Mouse (Mus musculus) spleen, postnatal 10 days (tissue): ENCODE measurements at regions not wholly inside any gene's neighbourhood (a gene's known extent, or its start where the extent isn't known, plus 50 kb on each side); places are given as distances from the start of the nearest gene placed in this dataset.

Experiments
- DNase-seq, 2 experiments: peaks; one replicate each; pipeline ENCODE4 v3.0.0; 2021 to 2022; ENCODE audit warnings: low spot score in 2 of 2

DNA sequence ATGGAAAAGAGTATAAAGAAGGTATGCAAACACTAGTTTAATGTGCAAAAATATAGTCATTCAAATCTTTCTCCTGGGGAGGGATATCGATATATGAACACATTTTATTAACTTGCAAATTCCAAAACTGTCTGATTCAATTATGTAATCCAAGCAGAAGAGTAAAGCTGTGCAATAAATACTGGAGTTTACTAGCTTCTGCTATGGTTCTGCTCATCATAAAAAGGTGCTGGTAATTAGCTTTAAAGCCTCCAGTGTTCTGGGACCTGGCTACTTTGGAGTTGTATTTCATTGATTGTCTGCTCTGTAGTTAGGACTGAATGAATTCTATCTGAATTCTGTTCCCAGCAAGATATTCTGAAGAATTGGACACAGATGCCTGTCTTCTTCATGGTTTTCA, 602.7 kb upstream of the Akr1e1 start:
- no peak for DNase-seq

DNA sequence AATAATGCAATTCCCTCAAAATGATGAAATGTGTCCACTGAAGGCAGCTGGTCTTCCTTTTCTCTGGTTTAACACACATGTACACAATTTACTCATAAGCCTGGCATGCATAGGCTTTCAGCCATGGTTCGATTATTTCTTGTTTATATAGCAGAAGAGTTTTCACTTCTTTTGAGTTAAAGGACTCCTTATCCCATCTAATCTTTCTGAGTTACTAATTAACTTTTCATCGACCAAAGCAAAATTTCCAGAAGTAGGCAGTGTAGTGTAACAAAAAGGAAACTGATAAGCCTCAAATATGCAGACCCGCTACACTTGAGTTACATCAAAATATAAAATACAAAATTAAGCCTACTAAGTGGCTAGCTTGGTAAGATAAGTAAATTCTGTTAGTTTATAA, 620.5 kb upstream of the Akr1e1 start:
- DNase-seq, result no peak

DNA sequence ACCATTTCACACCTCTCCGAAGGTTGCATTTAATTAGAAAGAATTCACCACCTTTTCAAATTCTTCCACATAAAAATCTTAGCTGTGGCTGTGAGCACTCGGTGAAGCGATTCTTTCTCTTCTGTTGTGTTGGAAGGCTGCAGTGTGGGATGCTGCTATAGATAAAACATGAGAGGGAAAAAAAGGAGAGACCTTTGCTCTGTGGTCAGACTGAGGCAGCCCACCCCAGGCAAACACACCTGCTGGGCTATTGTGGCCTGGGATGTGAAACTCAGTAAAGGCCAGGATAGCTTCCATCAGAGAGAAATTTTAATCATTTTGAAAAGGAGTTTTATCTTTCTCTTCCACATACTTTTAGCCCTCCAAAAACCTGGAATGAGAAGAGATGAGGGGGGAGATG, 625.3 kb upstream of the Akr1e1 start:
- DNase-seq, result no peak

DNA sequence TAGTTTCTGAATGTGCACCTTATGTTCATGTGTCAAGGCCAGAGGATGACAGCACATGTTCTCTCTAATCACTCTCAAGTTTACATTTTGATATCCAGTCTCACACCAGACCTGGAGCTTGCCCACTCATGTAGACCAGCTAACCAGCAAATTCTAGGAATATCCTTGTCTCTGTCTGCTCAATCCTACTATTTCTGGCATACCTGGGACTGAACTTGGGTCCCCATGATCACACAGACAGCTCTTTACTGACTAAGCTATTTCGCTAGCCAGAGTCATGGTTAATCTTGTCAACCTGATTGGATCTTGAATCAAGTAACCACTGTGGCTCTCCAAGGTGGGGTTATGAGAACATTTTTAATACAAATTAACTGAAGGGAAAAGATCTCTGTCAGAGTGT, 625.9 kb upstream of the Klf6 start:
- no peak for DNase-seq

DNA sequence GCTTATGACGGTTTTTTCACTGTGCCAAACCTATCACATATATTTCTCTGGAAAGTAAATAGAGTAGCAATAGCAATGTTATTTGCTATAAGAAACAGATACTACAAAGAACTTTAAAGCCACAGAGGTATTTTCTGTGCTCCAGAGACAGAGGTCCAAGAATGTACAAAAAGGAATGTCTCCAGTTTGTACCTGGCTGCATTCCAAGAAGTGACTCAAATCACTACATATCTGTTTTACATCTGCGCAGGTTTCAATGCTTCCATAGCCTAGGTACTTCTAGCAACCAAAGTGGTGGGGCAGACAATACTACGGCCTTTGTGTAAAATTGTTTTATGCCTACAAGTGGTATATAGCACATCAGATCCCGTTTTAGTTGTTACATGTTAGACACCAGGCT, 620.7 kb upstream of the Klf6 start:
- no peak for DNase-seq

DNA sequence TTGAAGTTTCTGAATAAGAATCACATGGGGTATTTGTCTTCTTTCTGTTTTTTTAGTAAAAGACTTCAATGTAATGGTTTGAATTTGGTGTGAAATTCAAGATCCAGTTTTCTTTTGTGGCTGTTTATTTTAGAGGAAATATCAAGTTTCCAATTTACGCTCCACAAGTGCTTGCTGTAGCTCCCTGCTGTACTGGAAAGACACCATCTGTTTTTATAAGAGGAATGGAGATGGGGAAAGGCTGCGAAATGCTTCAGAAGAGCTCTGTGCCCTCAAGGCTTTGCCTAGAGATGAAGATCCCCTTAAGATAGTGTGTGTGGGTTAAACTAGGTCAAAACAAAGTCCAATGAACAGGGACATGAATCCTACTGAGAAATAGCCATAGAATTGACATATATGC, 618.5 kb upstream of the Klf6 start:
- DNase-seq, result no peak

DNA sequence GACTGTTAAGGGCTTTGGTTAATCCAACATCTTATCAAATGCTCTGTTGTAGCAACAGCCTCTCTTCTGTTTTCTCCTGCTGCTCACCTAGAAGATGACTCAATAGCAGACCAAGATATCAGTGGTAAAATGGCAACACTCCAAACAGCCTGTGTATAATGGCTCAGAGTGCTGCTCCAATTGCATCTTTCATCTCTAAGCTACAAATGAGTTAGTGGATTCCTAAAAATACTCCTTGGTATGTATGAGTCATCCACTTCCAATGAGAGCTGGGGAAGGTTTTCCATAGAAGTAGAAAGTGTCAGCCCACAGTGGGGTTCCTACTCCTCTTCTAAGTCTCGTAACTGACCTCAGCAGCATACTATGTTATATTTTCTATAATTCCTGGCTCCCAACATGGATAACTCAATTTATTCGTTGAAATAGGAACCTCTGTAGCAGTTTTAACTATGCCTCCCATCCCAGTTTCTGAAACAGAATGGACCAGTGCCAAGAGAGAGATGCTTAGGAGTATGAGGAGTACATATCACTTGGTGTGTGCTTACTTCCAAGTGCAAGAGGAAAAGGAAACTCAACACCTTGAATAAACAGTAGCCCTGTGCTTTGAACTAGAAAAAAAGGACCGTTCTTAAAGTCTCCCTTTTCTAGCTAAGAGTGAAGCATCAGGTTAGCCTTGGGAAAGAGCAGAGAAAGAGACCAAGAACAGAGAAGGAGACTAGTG, 612.5 kb upstream of the Klf6 start:
- DNase-seq, result no peak

DNA sequence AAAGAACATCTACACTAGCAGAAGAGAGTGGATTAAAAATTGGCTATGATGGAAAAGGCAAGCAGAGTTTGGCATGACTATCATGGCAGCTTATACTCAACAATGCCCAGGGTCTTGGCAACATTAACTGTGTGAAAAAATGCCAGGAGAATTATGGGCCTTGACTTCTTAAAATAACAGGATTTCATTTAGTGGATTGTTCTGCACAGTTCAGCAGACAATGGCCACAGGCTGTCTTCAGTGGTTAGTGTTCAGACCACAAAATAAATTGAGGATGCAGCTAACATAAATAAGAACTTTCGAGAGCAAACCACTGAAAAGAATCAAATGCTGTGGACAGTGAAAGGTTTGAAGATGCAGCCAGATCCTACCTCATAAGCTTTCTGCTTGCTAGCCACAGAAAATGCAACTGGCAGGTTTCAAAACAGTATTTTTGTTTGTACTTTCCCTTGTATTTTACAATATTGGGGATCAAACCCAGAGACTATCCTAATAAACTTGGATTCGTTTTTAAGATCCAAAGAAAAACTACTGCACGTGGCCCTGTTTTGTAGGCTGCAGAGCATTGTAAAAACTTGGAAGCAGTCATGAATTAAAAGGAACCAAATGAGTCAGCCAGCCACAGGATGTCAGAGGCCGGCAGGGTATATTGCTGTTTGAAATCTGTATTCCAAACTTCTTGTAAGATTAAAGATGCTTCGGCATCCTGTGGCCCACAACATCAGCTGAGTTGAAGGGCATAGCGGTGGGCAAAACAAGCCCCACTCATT, 603.2 kb upstream of the Klf6 start:
- no peak for DNase-seq

DNA sequence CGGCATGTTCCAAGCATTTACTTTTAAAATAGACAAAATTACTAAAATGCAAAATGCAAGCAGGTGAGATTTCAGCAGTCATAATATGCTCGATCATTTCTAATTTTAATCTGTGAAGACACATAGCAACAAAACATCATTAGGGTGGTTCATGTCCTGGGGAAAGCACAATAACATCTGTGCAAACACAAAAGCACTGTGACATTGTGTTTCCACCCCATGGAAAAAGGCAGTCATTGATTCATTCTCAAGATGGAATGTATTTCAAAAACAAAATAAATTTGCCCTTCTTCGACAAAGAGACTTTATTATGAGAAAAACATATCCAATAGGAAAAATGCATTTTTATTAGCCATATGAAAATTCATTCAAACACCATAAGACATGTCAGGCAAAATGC, 601.5 kb upstream of the Klf6 start:
- DNase-seq, result no peak

DNA sequence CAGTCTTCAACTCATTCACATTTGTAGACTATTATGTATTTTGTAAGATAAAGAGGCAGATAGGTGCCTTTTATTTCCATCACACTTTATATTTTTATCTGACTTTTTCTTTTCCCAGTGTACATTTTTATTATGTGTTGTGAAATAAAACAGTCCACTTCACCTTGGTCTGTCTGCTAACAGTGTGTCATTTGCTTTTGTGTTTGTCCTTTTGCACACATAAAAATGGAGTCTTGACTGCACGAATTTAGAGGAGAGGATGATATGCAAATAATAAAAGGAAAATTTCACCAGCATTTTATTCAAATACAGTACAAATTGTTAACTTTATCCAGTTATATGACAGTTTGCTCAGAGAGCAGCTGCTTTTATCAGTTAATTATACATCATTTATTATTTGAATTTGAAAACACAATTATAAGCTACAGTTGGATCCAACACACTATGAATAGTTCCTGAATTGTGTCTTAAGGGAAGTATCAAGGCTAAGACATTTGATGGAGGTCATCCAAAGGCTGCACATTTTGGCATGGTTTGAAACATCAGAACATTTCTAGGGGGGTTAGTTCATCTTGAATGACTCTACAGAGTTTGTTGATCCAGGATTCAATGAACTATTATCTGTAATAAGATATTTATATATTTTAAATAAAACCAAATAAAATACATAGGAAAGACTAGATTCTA, 588.6 kb upstream of the Klf6 start:
- DNase-seq, result no peak

DNA sequence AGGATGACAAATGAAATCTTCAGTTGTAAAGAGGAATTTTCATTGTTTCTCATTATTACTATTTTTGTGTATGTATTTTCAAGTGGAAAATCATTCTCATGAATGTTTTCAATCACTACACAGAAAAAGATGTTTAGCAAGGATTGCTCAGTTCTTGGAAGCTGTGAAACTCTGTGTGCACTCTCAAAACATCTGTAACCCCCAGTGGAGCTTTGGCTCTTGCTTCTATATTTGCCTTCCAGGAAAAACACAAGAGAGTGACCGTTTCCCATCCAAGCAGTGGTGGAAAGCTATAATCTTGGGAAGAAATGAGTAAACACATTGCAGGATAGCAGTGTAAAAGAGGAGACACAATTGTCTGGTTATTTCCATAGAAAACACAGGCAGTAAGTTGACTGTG, 584.7 kb upstream of the Klf6 start:
- DNase-seq, result no peak

DNA sequence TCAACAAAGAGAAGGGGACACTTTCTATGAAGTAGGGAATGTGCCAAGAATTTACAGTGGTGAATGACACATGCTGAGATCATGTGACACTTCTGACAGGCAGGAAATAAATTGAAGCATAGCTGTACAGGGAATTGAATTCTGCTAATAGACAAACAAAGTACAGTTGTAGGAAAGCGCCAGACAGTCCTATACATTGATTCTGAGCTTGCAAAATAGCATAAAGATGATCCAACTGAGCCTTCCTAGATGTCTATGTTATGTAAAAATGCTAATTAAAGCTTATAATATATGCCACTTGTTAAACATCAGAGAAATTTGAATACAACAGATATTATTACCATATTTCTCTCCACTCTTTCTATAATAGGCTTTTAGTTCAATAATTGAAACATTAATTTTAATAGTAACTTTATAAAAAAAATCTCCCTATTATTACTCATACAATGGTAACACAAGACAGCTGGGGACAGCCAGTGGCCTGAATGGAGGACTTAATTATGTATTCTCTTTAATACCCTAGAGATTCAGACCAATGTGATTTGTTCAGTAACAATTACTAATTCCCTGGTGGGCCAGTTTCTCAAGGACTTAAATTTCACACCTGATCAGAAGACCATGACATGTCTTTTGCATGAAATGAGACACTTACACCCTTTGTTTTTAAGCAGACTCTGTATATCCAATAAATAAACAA, 571.4 kb upstream of the Klf6 start:
- DNase-seq, result no peak

DNA sequence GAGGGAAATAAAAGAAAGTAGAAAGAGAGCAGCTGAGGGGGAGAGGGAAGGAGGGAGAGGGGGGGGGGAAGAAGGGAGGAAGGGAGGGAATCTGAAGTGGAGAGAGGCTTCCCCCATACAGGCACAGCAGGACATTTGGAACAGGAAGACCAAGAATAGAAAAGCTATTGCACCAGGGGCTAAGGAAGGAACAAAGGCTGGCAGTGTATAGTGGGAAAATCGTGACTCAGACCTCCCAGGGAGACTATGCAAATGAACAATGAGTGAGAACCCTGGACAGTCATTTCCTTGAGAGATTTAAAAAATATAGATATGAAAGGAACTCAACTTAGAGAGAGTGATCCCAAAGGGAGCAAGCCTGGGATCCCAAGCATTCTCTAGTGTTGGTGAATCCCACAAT, 559.1 kb upstream of the Klf6 start:
- DNase-seq, result no peak

DNA sequence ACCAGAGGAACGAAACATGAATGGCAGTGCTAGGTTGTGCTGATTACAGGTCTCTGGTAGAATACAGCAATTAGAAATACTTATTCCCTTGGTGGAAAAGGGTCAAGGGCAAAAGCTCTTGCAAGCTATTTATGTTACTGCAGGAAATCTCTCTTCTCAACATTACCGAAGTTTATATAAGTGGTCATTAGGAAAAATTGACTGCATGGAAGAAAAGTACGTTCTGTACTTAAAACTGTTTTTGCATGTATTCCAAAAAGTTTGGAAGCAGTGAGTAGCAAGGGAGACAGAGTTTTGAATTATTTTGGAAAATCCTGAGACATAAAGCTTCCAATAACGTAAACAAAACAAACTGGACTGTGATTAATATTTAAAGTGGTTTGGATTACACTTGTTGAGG, 554.6 kb upstream of the Klf6 start:
- no peak for DNase-seq

DNA sequence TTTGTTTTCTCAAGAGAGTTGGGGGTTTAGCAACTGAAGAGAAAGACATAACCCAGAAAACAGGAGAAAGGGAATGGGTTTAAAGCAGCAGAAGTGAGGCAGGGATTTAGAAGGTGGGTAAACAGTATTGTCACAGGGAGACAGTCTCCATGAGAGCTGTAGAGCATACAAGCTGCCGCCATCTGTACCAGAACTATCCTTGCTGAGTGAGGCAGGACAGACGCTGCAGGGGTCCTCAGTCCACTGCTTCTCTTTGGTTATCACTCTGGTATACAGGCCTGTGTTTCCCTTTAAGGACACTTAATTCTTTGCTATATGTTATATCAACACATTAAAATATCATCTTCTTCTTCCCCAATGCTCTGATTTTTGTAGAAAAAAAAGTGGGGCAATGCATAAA, 548.0 kb upstream of the Klf6 start:
- DNase-seq, result no peak

DNA sequence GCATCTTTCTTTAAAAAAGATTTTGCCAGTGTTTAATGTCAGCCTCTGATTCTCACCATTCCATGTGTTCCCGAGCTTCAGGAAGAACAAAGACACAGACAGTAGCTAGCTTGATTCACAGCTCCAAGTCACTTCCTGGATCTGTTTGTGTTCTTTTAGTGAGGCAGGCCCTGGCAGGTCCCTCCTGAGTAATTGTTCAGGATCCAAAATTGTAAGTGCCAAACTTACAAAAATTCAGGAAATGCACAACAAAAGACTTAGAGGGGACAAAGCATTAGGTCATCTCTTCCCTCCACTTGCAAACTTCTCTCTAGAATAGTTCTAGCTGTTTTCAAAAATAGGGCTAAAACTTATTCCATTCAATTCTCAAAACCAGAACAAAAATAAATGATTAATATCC, 546.3 kb upstream of the Klf6 start:
- DNase-seq, result no peak

DNA sequence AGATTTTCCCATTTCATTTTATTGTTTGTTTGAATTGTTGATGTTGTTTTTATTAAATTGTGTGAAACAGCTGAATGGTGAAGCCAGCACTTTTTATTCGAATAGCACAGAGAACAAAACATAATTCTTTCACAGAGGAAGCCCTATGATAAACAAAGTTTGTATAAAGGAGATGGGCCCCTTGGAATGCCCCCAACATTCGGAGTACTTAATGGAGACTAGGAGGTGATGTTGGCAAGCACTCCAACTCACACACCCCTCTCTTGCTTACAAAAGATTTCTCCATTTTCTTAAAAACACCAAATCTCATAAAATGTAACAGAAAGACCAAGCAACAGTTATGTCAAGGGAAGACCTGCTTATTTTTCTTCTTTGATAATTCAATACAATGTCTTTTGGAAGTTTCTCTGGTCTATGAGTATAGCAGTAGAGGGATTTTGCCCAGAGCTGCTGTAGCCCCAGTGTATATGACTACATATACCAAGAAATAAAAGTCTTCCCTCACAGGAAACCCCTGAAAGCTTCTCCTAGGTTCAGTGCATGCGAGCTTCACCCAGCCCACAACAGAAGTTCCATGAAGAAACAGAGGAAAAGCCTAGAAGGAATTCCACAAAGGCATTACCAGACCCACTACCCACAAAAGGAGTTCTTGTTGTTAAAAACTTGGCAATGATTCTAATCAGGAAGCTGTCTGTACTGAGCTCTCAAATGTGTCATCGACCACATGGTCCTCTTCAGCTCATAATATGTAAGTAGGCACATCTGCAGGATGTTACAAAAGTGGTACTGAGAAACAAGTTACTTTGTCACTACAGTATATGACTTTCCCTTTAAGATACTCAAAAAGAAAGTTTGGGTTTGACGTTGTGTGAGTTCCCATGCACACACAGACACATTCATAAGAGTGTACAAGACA, 543.1 kb upstream of the Klf6 start:
- no peak for DNase-seq

DNA sequence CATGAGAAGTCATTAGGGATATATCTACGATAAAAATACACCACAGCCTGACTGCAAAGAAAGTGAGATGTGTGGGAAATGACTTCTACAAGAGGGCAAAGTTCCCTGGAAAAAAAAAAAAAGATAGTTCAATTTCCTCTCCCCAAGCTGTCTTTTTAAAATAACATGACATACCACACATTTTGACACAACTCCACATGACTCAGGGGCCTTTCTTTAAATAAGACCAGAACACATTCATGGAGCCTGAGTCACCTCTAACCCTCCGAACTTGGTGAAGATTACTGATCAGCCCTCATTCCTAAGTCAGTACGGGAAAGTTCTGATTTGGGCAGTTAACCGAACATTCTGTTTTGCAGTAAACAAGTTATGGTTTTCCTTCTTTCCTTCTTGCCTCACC, 515.6 kb upstream of the Klf6 start:
- no peak for DNase-seq

DNA sequence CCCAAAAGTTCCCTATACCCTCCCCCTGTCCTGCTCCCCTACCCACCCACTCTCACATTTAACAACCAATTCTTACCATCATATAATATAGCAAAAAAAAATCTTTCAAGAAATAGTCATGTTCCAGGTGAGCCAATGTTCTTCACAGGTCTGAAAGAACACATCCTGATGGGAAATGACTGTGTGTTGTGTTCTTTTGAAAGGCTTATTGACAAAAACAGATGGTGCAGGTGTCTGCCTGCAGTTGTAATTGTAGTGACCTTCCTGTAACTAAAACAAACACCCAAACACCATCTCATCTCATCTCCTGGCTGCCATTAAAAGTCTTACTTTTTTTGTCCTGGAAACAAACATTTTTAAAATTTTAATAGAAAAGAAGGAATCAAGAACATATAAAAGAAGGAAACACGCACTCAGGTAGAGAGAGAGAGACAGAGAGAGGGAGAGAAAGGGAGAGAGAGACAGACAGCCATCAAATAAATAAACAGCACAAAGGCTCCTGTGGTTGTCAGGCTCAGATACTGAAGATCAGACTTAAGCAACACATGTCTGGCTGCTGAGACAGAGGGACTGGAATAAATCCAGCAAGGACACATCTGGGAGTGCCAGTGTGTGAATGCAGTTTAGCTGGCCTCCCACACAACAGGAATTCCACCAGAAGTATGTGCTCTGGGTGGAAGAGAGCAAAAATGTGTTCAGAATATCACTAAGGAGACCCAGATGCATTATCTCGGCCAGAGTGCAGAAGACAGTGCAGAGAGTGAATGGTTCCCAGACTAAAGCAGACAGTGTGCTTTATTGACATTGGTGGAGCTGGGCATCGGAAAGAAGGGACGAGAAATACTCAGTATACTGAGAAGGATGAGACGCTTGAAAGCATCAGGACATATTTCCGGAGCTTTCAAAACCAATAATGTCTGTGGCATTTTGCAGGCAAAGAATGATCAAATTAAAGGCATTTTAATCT, 513.5 kb upstream of the Klf6 start:
- no peak for DNase-seq
